Mouse (Mus musculus): ENCODE results near the gene Gm49398. TPM values are rescaled to one million over a fixed set of nuclear protein-coding genes. Genes with fewer than 3 reads are reported as not detected.

Gene Gm49398
- polyA plus RNA-seq (2015; fragmentation: Illumina TruSeq; extraction: RNeasy Lipid Tissue Mini Kit (QIAGEN cat#74804); ENCODE audit: insufficient read depth, low replicate concordance): not detected

GRCm38 (mm10) chr13:61288739-61289138 is at the start of gene Gm49398:
Gene Gm49398 (minus strand): TSS chr13:61288839.

GRCm38 (mm10) chr13:61255258-61255657 is 33.4 kb downstream of the Gm49398 start, which contains the start of gene Cts8:
Gene Cts8 (minus strand): TSS chr13:61255358.

DNA sequence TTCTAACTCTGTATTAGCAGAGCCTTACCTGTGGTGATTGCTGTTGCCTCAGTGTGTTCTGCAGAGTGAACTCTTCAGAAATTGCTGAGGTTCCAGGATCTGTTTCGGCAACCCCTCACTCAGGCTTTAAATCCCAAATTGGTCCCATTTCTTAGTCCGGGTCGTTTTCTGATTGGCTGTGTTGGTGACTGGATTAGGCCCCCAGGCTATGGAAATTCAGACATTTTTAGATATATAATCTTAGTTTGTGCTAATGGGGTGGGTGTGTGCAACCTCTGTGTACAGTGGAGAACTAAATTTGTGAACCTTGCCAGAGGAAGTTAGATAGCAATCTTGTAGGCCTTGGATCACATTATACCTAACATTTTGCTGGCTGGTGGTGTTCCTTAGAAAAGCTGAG is 85.3 kb downstream of the Gm49398 start, which contains the start of gene Cts6:
Cts6 (minus strand) TSS at position 101 of the 400 bp plus-strand sequence.

Other genes with a start within 250 kb of the Gm49398 start
- gene Ctsq, start 248.2 kb downstream of the Gm49398 start, polyA plus RNA-seq (2015; fragmentation: Illumina TruSeq; extraction: RNeasy Lipid Tissue Mini Kit (QIAGEN cat#74804); ENCODE audit: insufficient read depth, low replicate concordance): not detected
- gene Ctsr, start 124.6 kb downstream of the Gm49398 start, polyA plus RNA-seq (2015; fragmentation: Illumina TruSeq; extraction: RNeasy Lipid Tissue Mini Kit (QIAGEN cat#74804); ENCODE audit: insufficient read depth, low replicate concordance): not detected
- gene Cts6, start 85.4 kb downstream of the Gm49398 start, polyA plus RNA-seq (2015; fragmentation: Illumina TruSeq; extraction: RNeasy Lipid Tissue Mini Kit (QIAGEN cat#74804); ENCODE audit: insufficient read depth, low replicate concordance): not detected
- not detected for gene Cts8, start 33.5 kb downstream of the Gm49398 start, polyA plus RNA-seq (2015; fragmentation: Illumina TruSeq; extraction: RNeasy Lipid Tissue Mini Kit (QIAGEN cat#74804); ENCODE audit: insufficient read depth, low replicate concordance)
- gene Cts7, start 69.4 kb upstream of the Gm49398 start, polyA plus RNA-seq (2015; fragmentation: Illumina TruSeq; extraction: RNeasy Lipid Tissue Mini Kit (QIAGEN cat#74804); ENCODE audit: insufficient read depth, low replicate concordance): not detected